Mouse (Mus musculus) right cerebral cortex, postnatal 10 days (tissue): ENCODE results near the gene Rsph3b.
"Not testable (repeated sequence)": the region's sequence is repeated elsewhere in the genome, so short reads cannot be mapped to it uniquely, and the experiment has no call there.

Experiments used
- DNase-seq, 2 experiments: peaks; one replicate each; pipeline ENCODE4 v3.0.0; 2021; ENCODE audit warnings: low spot score in 2 of 2

The Rsph3b gene

GRCm38 (mm10) chr17:6959543-6960259 lies 11.2 kb upstream of the Rsph3b start:
- not testable (repeated sequence) for DNase-seq

- not testable (repeated sequence) for DNase-seq
Observed at GRCm38 (mm10) chr17:6958881-6959280, 10.4 kb upstream of the Rsph3b start.

GRCm38 (mm10) chr17:6948769-6949228 lies 317 bp upstream of the Rsph3b start:
- DNase-seq: not testable (repeated sequence)

GRCm38 (mm10) chr17:6947637-6947983 lies 872 bp downstream of the Rsph3b start:
- not testable (repeated sequence) for DNase-seq

GRCm38 (mm10) chr17:6942560-6942959 lies 5.9 kb downstream of the Rsph3b start:
- not testable (repeated sequence) for DNase-seq

GRCm38 (mm10) chr17:6931625-6932024 lies 16.9 kb downstream of the Rsph3b start:
- not testable (repeated sequence) for DNase-seq

GRCm38 (mm10) chr17:6920351-6920894 lies 28.1 kb downstream of the Rsph3b start:
- not testable (repeated sequence) for DNase-seq

GRCm38 (mm10) chr17:6919388-6919787 lies 29.1 kb downstream of the Rsph3b start:
- not testable (repeated sequence) for DNase-seq

GRCm38 (mm10) chr17:6915282-6915681 lies 33.2 kb downstream of the Rsph3b start:
- DNase-seq: not testable (repeated sequence)

GRCm38 (mm10) chr17:6914066-6914465 lies 34.4 kb downstream of the Rsph3b start:
- DNase-seq: not testable (repeated sequence)

GRCm38 (mm10) chr17:6900361-6900760 lies 48.1 kb downstream of the Rsph3b start:
- DNase-seq: not testable (repeated sequence)

GRCm38 (mm10) chr17:6897996-6898562 lies 50.4 kb downstream of the Rsph3b start:
- not testable (repeated sequence) for DNase-seq

- no peak for DNase-seq
Observed at GRCm38 (mm10) chr17:6896756-6897155, 51.7 kb downstream of the Rsph3b start.

GRCm38 (mm10) chr17:6893332-6893731 lies 55.1 kb downstream of the Rsph3b start:
- DNase-seq: no peak

GRCm38 (mm10) chr17:6891966-6892934 lies 56.2 kb downstream of the Rsph3b start:
- no peak for DNase-seq

- DNase-seq: no peak
Observed at GRCm38 (mm10) chr17:6886445-6886844, 62.0 kb downstream of the Rsph3b start.

- DNase-seq: no peak
Observed at GRCm38 (mm10) chr17:6884531-6884930, 64.0 kb downstream of the Rsph3b start.

- peak in 1 of 2 experiments; percentile 11 for DNase-seq
Observed at GRCm38 (mm10) chr17:6881306-6881705, 67.2 kb downstream of the Rsph3b start.

- DNase-seq: peak in 1 of 2 experiments; percentile 7
Observed at GRCm38 (mm10) chr17:6871421-6871820, 77.1 kb downstream of the Rsph3b start.

- no peak for DNase-seq
Observed at GRCm38 (mm10) chr17:6868810-6869209, 79.7 kb downstream of the Rsph3b start.

- DNase-seq: no peak
Observed at GRCm38 (mm10) chr17:6867740-6868139, 80.7 kb downstream of the Rsph3b start.

GRCm38 (mm10) chr17:6866576-6866975 lies 81.9 kb downstream of the Rsph3b start:
- DNase-seq: no peak
